Mouse (Mus musculus) embryonic fibroblast, embryonic 13.5 days (primary cell): ENCODE measurements around the gene Togaram2.

Experiments
- CTCF ChIP-seq: IDR thresholded peaks from 2 replicates; pipeline ENCODE4 v1.5.1; 2011; ENCODE audit warnings: mild to moderate bottlenecking, control low read depth, low read length, moderate library complexity, borderline replicate concordance; ENCODE audit not compliant: insufficient read depth
- POLR2A ChIP-seq: IDR thresholded peaks from 2 replicates; pipeline ENCODE4 v1.6.1; 2011; ENCODE audit warnings: low read depth, mild to moderate bottlenecking, control low read depth, low read length, moderate library complexity

DNA sequence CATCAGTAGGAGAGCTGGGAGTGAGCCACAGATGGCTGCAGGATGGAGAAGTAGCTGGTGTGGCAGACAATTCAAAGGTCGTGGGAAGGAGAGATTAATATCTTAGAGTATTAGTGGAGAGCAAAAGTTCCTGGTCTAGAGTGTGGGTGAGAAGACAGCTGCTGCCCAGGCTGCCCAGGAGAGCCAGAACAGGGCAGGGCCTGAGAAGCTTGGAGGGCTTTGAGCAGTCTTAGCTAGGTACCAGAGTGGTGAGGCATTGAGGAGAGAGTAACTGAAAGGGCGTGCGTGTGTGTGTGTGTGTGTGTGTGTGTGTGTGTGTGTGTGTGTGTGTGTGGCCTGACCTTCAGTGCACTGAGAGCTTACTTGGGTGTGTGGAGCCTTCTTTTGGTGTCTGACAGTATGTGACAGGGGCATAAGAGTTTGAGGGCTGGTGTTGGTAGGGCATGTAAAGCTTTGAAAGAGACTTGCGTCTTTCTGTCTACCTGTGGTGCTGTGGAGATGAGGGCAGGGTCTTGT, 35.3 kb upstream of the Togaram2 start:
- TF ChIP-seq POLR2A (no peak), CTCF (no peak)
